14 mouse cellular contexts compared by ENCODE assay signal in genomic region chr16:11017807-11018595, GRCm38 (mm10). TPM values are rescaled to one million over a fixed set of nuclear protein-coding genes. Genes with fewer than 3 reads are reported as not detected.
DNase-seq lines count a peak whose midpoint lies in the region; ATAC-seq and TF ChIP-seq lines count a peak whose summit lies in the region.
"Had no signal": no experiment of that assay in that cellular context is flagged by ENCODE, and none has a peak within 500 bp of the region (broad histone marks: within the 10 kb centered on the region; RNA-seq: fewer than 3 reads in every experiment).

No protein-coding gene starts in this region.

- no peak overlapping the region for H3K9ac ChIP-seq in liver, embryonic 14.5 days (replicated peaks)
- no peak overlapping the region for H3K9ac ChIP-seq in ES-Bruce4 (ENCODE audit: low read depth, poor library complexity, severe bottlenecking)
- no peak overlapping the region for H3K9ac ChIP-seq in intestine, embryonic 14.5 days (ENCODE audit: low read length)
- H3K9ac ChIP-seq: forebrain, embryonic 13.5 days had no signal

- TF ChIP-seq EP300 in liver, embryonic 14.5 days (IDR thresholded peaks at IDR 0.05; ENCODE audit: low read depth): no peak
- TF ChIP-seq EP300 in ES-Bruce4 (IDR thresholded peaks at IDR 0.05; ENCODE audit: insufficient read depth, low read depth, low read length): peak; percentile 79; the same call in 1 of the 2 replicates

- H3K4me3 ChIP-seq in heart, embryonic 10.5 days: no peak overlapping the region
- no peak overlapping the region for H3K4me3 ChIP-seq in liver, embryonic 14.5 days (ENCODE audit: insufficient read depth in 1 of 2, low read depth in 2 of 2, low read length in 2 of 2)
- no peak overlapping the region for H3K4me3 ChIP-seq in ES-Bruce4 (ENCODE audit: low read depth, low read length)
- H3K4me3 ChIP-seq in intestine, embryonic 14.5 days (ENCODE audit: low read depth, low read length): no peak overlapping the region
- H3K4me3 ChIP-seq: forebrain, embryonic 13.5 days had no signal

- no peak for TF ChIP-seq POLR2A in ES-Bruce4 (IDR thresholded peaks at IDR 0.05; ENCODE audit: insufficient read depth, low read length)

- H3K9me3 ChIP-seq in heart, embryonic 10.5 days: no peaks in the 10 kb centered on the region
- H3K9me3 ChIP-seq in liver, embryonic 14.5 days (ENCODE audit: control insufficient read depth, low read length): no peaks in the 10 kb centered on the region
- H3K9me3 ChIP-seq in ES-Bruce4 (replicated peaks; ENCODE audit: control insufficient read depth, insufficient read depth, low read length, poor library complexity, severe bottlenecking): no peaks in the 10 kb centered on the region
- H3K9me3 ChIP-seq in intestine, embryonic 14.5 days (ENCODE audit: control insufficient read depth, low read length): no peaks in the 10 kb centered on the region
- H3K9me3 ChIP-seq: forebrain, embryonic 13.5 days had no signal

- intact Hi-C loops in heart, postnatal 36 days (cut with DNase I): no loop called here
- intact Hi-C loops in left cerebral cortex, postnatal 4 days (cut with DNase I): no loop called here

- H3K4me1 ChIP-seq in heart, embryonic 10.5 days: peaks cover 14% of the 10 kb centered on the region
- peaks cover 0 to 7% of the 10 kb centered on the region in 2 experiments; a peak in 2 of 4 replicates for H3K4me1 ChIP-seq in liver, embryonic 14.5 days (replicated peaks; ENCODE audit: control insufficient read depth in 2 of 2, insufficient read depth in 2 of 2, low read length in 1 of 2)
- H3K4me1 ChIP-seq in ES-Bruce4 (ENCODE audit: control insufficient read depth, insufficient read depth, low read length): peaks cover 8% of the 10 kb centered on the region
- 0 out of 2 replicates have a peak, but pooled peaks cover 4% of the 10 kb centered on the region for H3K4me1 ChIP-seq in intestine, embryonic 14.5 days (replicated peaks; ENCODE audit: control insufficient read depth, insufficient read depth, low read length)

- WGBS in heart, embryonic 10.5 days: 40% methylated on average over 11 of the region's 11 CpGs
- 44% methylated on average over 11 of the region's 11 CpGs for WGBS in liver, embryonic 14.5 days (ENCODE audit: insufficient replicate concordance)
- WGBS in intestine, embryonic 14.5 days: 40% methylated on average over 11 of the region's 11 CpGs

- TF ChIP-seq CTCF in liver, embryonic 14.5 days (IDR thresholded peaks at IDR 0.05; ENCODE audit: low read depth): no peak
- no peak for TF ChIP-seq CTCF in ES-Bruce4 (IDR thresholded peaks at IDR 0.05; ENCODE audit: low read depth, low read length)

- no peaks in the 10 kb centered on the region for H3K27me3 ChIP-seq in heart, embryonic 10.5 days (ENCODE audit: insufficient read depth, poor library complexity, severe bottlenecking)
- no peaks in the 10 kb centered on the region for H3K27me3 ChIP-seq in liver, embryonic 14.5 days (ENCODE audit: control insufficient read depth, insufficient read depth, low read length)
- H3K27me3 ChIP-seq in ES-Bruce4 (ENCODE audit: control insufficient read depth, insufficient read depth, low read length, poor library complexity, severe bottlenecking): no peaks in the 10 kb centered on the region
- no peaks in the 10 kb centered on the region for H3K27me3 ChIP-seq in intestine, embryonic 14.5 days (replicated peaks; ENCODE audit: control insufficient read depth, insufficient read depth, low read length)
- H3K27me3 ChIP-seq: forebrain, embryonic 13.5 days had no signal

- 0 out of 2 replicates have a peak, but pooled peaks have one; percentile 11 for ATAC-seq in liver, embryonic 14.5 days (ENCODE audit: insufficient read depth)
- ATAC-seq in intestine, embryonic 14.5 days (replicated peaks; ENCODE audit: low FRiP score, low TSS enrichment, low read depth): 0 out of 2 replicates have a peak, but pooled peaks have one; percentile 30
- ATAC-seq: forebrain, embryonic 13.5 days had no signal

- no peaks in the 10 kb centered on the region for H3K36me3 ChIP-seq in heart, embryonic 10.5 days
- no peaks in the 10 kb centered on the region for H3K36me3 ChIP-seq in liver, embryonic 14.5 days (replicated peaks; ENCODE audit: control insufficient read depth, insufficient read depth, low read depth)
- H3K36me3 ChIP-seq in ES-Bruce4 (ENCODE audit: control insufficient read depth, insufficient read depth, low read length, poor library complexity, severe bottlenecking): no peaks in the 10 kb centered on the region
- H3K36me3 ChIP-seq in intestine, embryonic 14.5 days (ENCODE audit: control insufficient read depth, insufficient read depth, low read length): no peaks in the 10 kb centered on the region

- no peak overlapping the region for H3K4me2 ChIP-seq in liver, embryonic 14.5 days (ENCODE audit: low read depth)
- no peak overlapping the region for H3K4me2 ChIP-seq in intestine, embryonic 14.5 days (ENCODE audit: low read length)
- H3K4me2 ChIP-seq: forebrain, embryonic 13.5 days had no signal

- no peak for DNase-seq in heart, embryonic 10.5 days (ENCODE audit: low spot score)
- no peak for DNase-seq in heart, postnatal 36 days
- DNase-seq in liver, embryonic 14.5 days (ENCODE audit: low read depth in 3 of 3, low spot score in 3 of 3): no peak
- DNase-seq in liver: no peak
- no peak for DNase-seq in intestine, embryonic 14.5 days (ENCODE audit: low spot score)
- DNase-seq in left cerebral cortex, postnatal 4 days: no peak
- no peak for DNase-seq in neural tube, embryonic 10.5 days (ENCODE audit: extremely low spot score, low spot score)
- DNase-seq: adrenal gland, adult 8-10 months; cerebellum, postnatal 36 days; kidney, adult 8-10 months; thymus, adult 2 months had no signal

- H3K27ac ChIP-seq in heart, embryonic 10.5 days: peak overlapping the region; percentile 52; the same call in 1 of the 2 replicates
- no peak overlapping the region for H3K27ac ChIP-seq in liver, embryonic 14.5 days
- 0 out of 2 replicates have a peak overlapping the region, but pooled peaks have one; percentile 38 for H3K27ac ChIP-seq in ES-Bruce4 (ENCODE audit: insufficient read depth, low read length)
- no peak overlapping the region for H3K27ac ChIP-seq in intestine, embryonic 14.5 days (ENCODE audit: low read depth)
- H3K27ac ChIP-seq: forebrain, embryonic 13.5 days; macrophage had no signal

RNA-seq across cellular contexts. Expression of gene Snn, which starts 42.7 kb away (rescaled TPM):
- polyA plus RNA-seq in heart, embryonic 10.5 days (2016; fragmentation: Nextera tagmentation; extraction: Ambion mirVana): 37.2 and 38.3 TPM in 2 replicates
- total RNA-seq in heart, postnatal 36 days (2021): 10 to 100 TPM; 28.1 to 33.8 TPM
- polyA plus RNA-seq in liver, embryonic 14.5 days (2012; rRNA removed): 2.0 and 2.2 TPM in 2 replicates
- 1.8 and 2.5 TPM in 2 replicates for polyA plus RNA-seq in liver, embryonic 14.5 days (2014; fragmentation: Nextera tagmentation; extraction: Ambion mirVana)
- polyA plus RNA-seq in ES-Bruce4 (2011; ENCODE audit: insufficient read depth, insufficient read length, low read depth, missing spikeins): 16.1 and 17.7 TPM in 2 replicates
- polyA plus RNA-seq in intestine, embryonic 14.5 days (2014; fragmentation: Nextera tagmentation; extraction: Ambion mirVana): 33.7 and 42.8 TPM in 2 replicates
- 100 to 1,000 TPM; 269 to 310 TPM for total RNA-seq in left cerebral cortex, postnatal 4 days (2021)

RNA-seq across cellular contexts. Expression of gene Litaf, which starts 48.0 kb away (rescaled TPM):
- polyA plus RNA-seq in heart, embryonic 10.5 days (2016; fragmentation: Nextera tagmentation; extraction: Ambion mirVana): 60.8 and 68.7 TPM in 2 replicates
- 10 to 100 TPM; 19.9 to 21.7 TPM for total RNA-seq in heart, postnatal 36 days (2021)
- polyA plus RNA-seq in liver, embryonic 14.5 days (2012; rRNA removed): 10.6 and 12.1 TPM in 2 replicates
- polyA plus RNA-seq in liver, embryonic 14.5 days (2014; fragmentation: Nextera tagmentation; extraction: Ambion mirVana): 26.6 and 27.3 TPM in 2 replicates
- polyA plus RNA-seq in ES-Bruce4 (2011; ENCODE audit: insufficient read depth, insufficient read length, low read depth, missing spikeins): 102 and 112 TPM in 2 replicates
- polyA plus RNA-seq in intestine, embryonic 14.5 days (2014; fragmentation: Nextera tagmentation; extraction: Ambion mirVana): 106 and 112 TPM in 2 replicates
- total RNA-seq in left cerebral cortex, postnatal 4 days (2021): 10 to 100 TPM; 12.1 to 13.8 TPM

Comparison
In these comparisons a context has a peak if more than half of its experiments do, and no peak if none do; other contexts are left out.
1. H3K27ac ChIP-seq: peak in heart, embryonic 10.5 days (single experiment) and ES-Bruce4 (single experiment); none in liver, embryonic 14.5 days (single experiment) and intestine, embryonic 14.5 days (single experiment).